Mouse (Mus musculus): ENCODE results near the gene Hdac6.

DNA sequence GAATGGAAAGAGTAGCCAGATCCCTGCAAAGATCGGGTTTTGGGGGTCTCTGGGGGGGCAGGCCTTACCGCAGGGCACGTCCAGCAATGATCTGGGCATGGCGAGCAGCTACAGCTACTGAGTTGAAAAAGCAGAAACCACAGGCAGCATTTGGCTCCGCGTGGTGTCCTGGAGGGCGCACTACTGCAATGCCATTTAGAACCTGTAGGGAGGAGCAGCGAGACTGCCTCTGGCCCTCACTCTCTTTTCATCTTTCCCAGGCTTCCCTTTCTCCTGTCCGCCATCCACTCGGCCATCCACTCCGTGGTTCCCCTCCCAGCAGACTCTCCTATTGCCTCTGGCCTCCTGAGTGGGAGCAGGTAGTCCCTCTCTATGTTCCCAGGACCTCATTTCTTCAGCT, 10.8 kb downstream of the Hdac6 start:
- TF ChIP-seq CTCF (IDR thresholded peaks at IDR 0.05; ENCODE audit: extremely low read depth, insufficient read depth, insufficient read length, insufficient replicate concordance) (no peak), POLR2A (IDR thresholded peaks at IDR 0.05; ENCODE audit: low read depth, low read length) (no peak)
